Mouse (Mus musculus): ENCODE data around the gene Dlg1.
A peak's percentile ranks its signal among the peaks of the same experiment; 100 is the strongest.
"Not testable (repeated sequence)": the region's sequence is repeated elsewhere in the genome, so short reads cannot be mapped to it uniquely, and the experiment has no call there.

Gene Dlg1

GRCm38 (mm10) chr16:31657502-31657901 lies 5.7 kb upstream of the Dlg1 start:
- no peak for DNase-seq

- DNase-seq: peak; percentile 61 to 76
Measured at GRCm38 (mm10) chr16:31658539-31659334, 4.5 kb upstream of the Dlg1 start.

- DNase-seq: no peak
Measured at GRCm38 (mm10) chr16:31659453-31659852, 3.8 kb upstream of the Dlg1 start.

- DNase-seq: no peak
Measured at GRCm38 (mm10) chr16:31662556-31663378, 476 bp upstream of the Dlg1 start.

GRCm38 (mm10) chr16:31664287-31664597 lies 999 bp downstream of the Dlg1 start:
- no peak for DNase-seq

GRCm38 (mm10) chr16:31672202-31672601 lies 9.0 kb downstream of the Dlg1 start:
- DNase-seq: no peak

- no peak for DNase-seq
Measured at GRCm38 (mm10) chr16:31677463-31677862, 14.2 kb downstream of the Dlg1 start.

- DNase-seq: no peak
Measured at GRCm38 (mm10) chr16:31682291-31682690, 19.0 kb downstream of the Dlg1 start.

GRCm38 (mm10) chr16:31683670-31684430 lies 20.6 kb downstream of the Dlg1 start:
- DNase-seq: no peak

GRCm38 (mm10) chr16:31684771-31685170 lies 21.5 kb downstream of the Dlg1 start:
- DNase-seq: no peak

GRCm38 (mm10) chr16:31687766-31688165 lies 24.5 kb downstream of the Dlg1 start:
- no peak for DNase-seq

GRCm38 (mm10) chr16:31695286-31696020 lies 32.2 kb downstream of the Dlg1 start:
- DNase-seq: peak in 1 of 2 experiments; percentile 26

GRCm38 (mm10) chr16:31696367-31696766 lies 33.1 kb downstream of the Dlg1 start:
- DNase-seq: no peak

GRCm38 (mm10) chr16:31697341-31697740 lies 34.1 kb downstream of the Dlg1 start:
- no peak for DNase-seq

- DNase-seq: no peak
Measured at GRCm38 (mm10) chr16:31705213-31705612, 42.0 kb downstream of the Dlg1 start.

GRCm38 (mm10) chr16:31705904-31706303 lies 42.7 kb downstream of the Dlg1 start:
- DNase-seq: no peak

GRCm38 (mm10) chr16:31707326-31707725 lies 44.1 kb downstream of the Dlg1 start:
- peak; percentile 19 to 37 for DNase-seq

- no peak for DNase-seq
Measured at GRCm38 (mm10) chr16:31722991-31723390, 59.7 kb downstream of the Dlg1 start.

GRCm38 (mm10) chr16:31724121-31724520 lies 60.9 kb downstream of the Dlg1 start:
- DNase-seq: peak; percentile 21 to 57

- no peak for DNase-seq
Measured at GRCm38 (mm10) chr16:31724818-31725217, 61.6 kb downstream of the Dlg1 start.

GRCm38 (mm10) chr16:31730971-31731370 lies 67.7 kb downstream of the Dlg1 start:
- DNase-seq: not testable (repeated sequence)

- no peak for DNase-seq
Measured at GRCm38 (mm10) chr16:31737081-31737480, 73.8 kb downstream of the Dlg1 start.

GRCm38 (mm10) chr16:31737761-31738160 lies 74.5 kb downstream of the Dlg1 start:
- no peak for DNase-seq
